Mouse (Mus musculus) intestine, embryonic 16.5 days (tissue): ENCODE data around the gene Vrk2. TPM values are rescaled to one million over a fixed set of nuclear protein-coding genes. Genes with fewer than 3 reads are reported as not detected.
A peak's percentile ranks its signal among the peaks of the same experiment; 100 is the strongest.

ENCODE experiments used
- ATAC-seq: fragments of 200-750 bp; cut with Nextera tagmentation; 2 replicates; pipeline ENCODE4 v1.8.0; 2017; ENCODE audit warnings: moderate TSS enrichment, moderate library complexity
- H3K27ac ChIP-seq: fragments of 300-500 bp; sonication (generic); 2 replicates; pipeline ENCODE4 v1.5.1; 2014; ENCODE audit warnings: mild to moderate bottlenecking, low read length
- H3K27me3 ChIP-seq: fragments of 300-500 bp; sonication (generic); replicated peaks from 2 replicates; pipeline ENCODE4 v1.6.1; 2014; ENCODE audit warnings: low read length, control low read depth, mixed read lengths; ENCODE audit not compliant: control insufficient read depth, insufficient read depth
- H3K36me3 ChIP-seq: fragments of 300-500 bp; sonication (generic); 2 replicates; pipeline ENCODE4 v1.6.1; 2014; ENCODE audit warnings: low read length, control low read depth; ENCODE audit not compliant: control insufficient read depth, insufficient read depth
- H3K4me1 ChIP-seq: fragments of 300-500 bp; sonication (generic); 2 replicates; pipeline ENCODE4 v1.6.1; 2014; ENCODE audit warnings: low read length, control low read depth, mixed read lengths; ENCODE audit not compliant: control insufficient read depth, insufficient read depth
- H3K4me2 ChIP-seq: fragments of 300-500 bp; sonication (generic); 2 replicates; pipeline ENCODE4 v1.6.1; 2014; ENCODE audit warnings: low read depth, low read length, control low read depth
- H3K4me3 ChIP-seq: fragments of 300-500 bp; sonication (generic); 2 replicates; pipeline ENCODE4 v1.5.1; 2014; ENCODE audit warnings: mild to moderate bottlenecking, low read length
- H3K9ac ChIP-seq: fragments of 300-500 bp; sonication (generic); 2 replicates; pipeline ENCODE4 v1.6.1; 2014; ENCODE audit warnings: low read depth, low read length
- H3K9me3 ChIP-seq: fragments of 300-500 bp; sonication (generic); 2 replicates; pipeline ENCODE4 v1.6.1; 2016; ENCODE audit warnings: low read length, control low read depth; ENCODE audit not compliant: control insufficient read depth
- WGBS: fragments of 180-500 bp; shearing (Covaris S2); extraction: QIAGEN DNeasy Blood & Tissue Kit; methylation state at CpG from one replicate; pipeline ENCODE4 v1.1.7; 2014; 5-methylcytosine and 5-hydroxymethylcytosine counted together
- polyA plus RNA-seq: library from polyadenylated mRNA; unstranded; fragments of >200 nt; fragmentation: Nextera tagmentation; extraction: Ambion mirVana; gene quantifications from 2 replicates; pipeline ENCODE4 v1.2.1, GENCODE M21; 2015

Gene Vrk2
- polyA plus RNA-seq, 1 experiment from 2014 or later = 22.1 TPM

GRCm38 (mm10) chr11:26513683-26514082 is 80.1 kb downstream of the Vrk2 start:
- no peak for ATAC-seq

GRCm38 (mm10) chr11:26495951-26496350 is 97.8 kb downstream of the Vrk2 start:
- H3K27ac ChIP-seq = no peak overlapping the region
- no peak for ATAC-seq
- H3K4me2 ChIP-seq = no peak overlapping the region
- no peaks in the 10 kb centered on the region for H3K9me3 ChIP-seq
- no peaks in the 10 kb centered on the region for H3K27me3 ChIP-seq
- no peak overlapping the region for H3K9ac ChIP-seq
- no peaks in the 10 kb centered on the region for H3K36me3 ChIP-seq
- WGBS = 86% methylated on average over 5 of the region's 5 CpGs
- no peaks in the 10 kb centered on the region for H3K4me1 ChIP-seq
- H3K4me3 ChIP-seq = no peak overlapping the region

More at GRCm38 (mm10) chr11:26513683-26514082, 80.1 kb downstream of the Vrk2 start:
- Histone ChIP-seq H3K9me3 (no peaks in the 10 kb centered on the region), H3K27me3 (no peaks in the 10 kb centered on the region), H3K27ac (no peak overlapping the region), H3K36me3 (no peaks in the 10 kb centered on the region), H3K4me3 (no peak overlapping the region), H3K9ac (no peak overlapping the region), H3K4me1 (no peaks in the 10 kb centered on the region), H3K4me2 (no peak overlapping the region)

GRCm38 (mm10) chr11:26489761-26490466 is 103.9 kb downstream of the Vrk2 start:
- H3K9ac ChIP-seq = no peak overlapping the region
- 0 out of 2 replicates have a peak, but pooled peaks cover 2% of the 10 kb centered on the region for H3K4me1 ChIP-seq
- H3K9me3 ChIP-seq = no peaks in the 10 kb centered on the region
- no peaks in the 10 kb centered on the region for H3K36me3 ChIP-seq
- peak; percentile 80 for ATAC-seq
- H3K27me3 ChIP-seq = no peaks in the 10 kb centered on the region
- no peak overlapping the region for H3K4me2 ChIP-seq
- WGBS = 31% methylated on average over 12 of the region's 12 CpGs
- H3K4me3 ChIP-seq = no peak overlapping the region
- H3K27ac ChIP-seq = 0 out of 2 replicates have a peak overlapping the region, but pooled peaks have one; percentile 7

- ATAC-seq = no peak
- Histone ChIP-seq H3K4me1 (no peaks in the 10 kb centered on the region), H3K4me3 (no peak overlapping the region), H3K9me3 (no peaks in the 10 kb centered on the region), H3K27me3 (no peaks in the 10 kb centered on the region), H3K27ac (no peak overlapping the region), H3K36me3 (no peaks in the 10 kb centered on the region), H3K4me2 (no peak overlapping the region), H3K9ac (no peak overlapping the region)
- 85% methylated on average over 3 of the region's 3 CpGs for WGBS
These were observed 112.0 kb downstream of the Vrk2 start for GRCm38 (mm10) chr11:26481691-26482242.

GRCm38 (mm10) chr11:26477037-26477739 is 116.6 kb downstream of the Vrk2 start:
- WGBS = 83% methylated on average over 6 of the region's 6 CpGs
- Histone ChIP-seq H3K36me3 (peaks cover 3% of the 10 kb centered on the region; the same call in 1 of the 2 replicates), H3K9me3 (no peaks in the 10 kb centered on the region), H3K4me1 (no peaks in the 10 kb centered on the region), H3K4me3 (no peak overlapping the region), H3K4me2 (no peak overlapping the region), H3K27me3 (no peaks in the 10 kb centered on the region), H3K9ac (no peak overlapping the region), H3K27ac (no peak overlapping the region)
- no peak for ATAC-seq

GRCm38 (mm10) chr11:26454081-26454480 is 139.7 kb downstream of the Vrk2 start:
- no peaks in the 10 kb centered on the region for H3K27me3 ChIP-seq
- WGBS = 87% methylated on average over 4 of the region's 4 CpGs
- no peak overlapping the region for H3K9ac ChIP-seq
- H3K36me3 ChIP-seq = no peaks in the 10 kb centered on the region
- H3K4me1 ChIP-seq = no peaks in the 10 kb centered on the region
- H3K4me3 ChIP-seq = no peak overlapping the region
- H3K27ac ChIP-seq = no peak overlapping the region
- H3K9me3 ChIP-seq = no peaks in the 10 kb centered on the region
- no peak for ATAC-seq
- no peak overlapping the region for H3K4me2 ChIP-seq

GRCm38 (mm10) chr11:26452693-26453092 is 141.1 kb downstream of the Vrk2 start:
- no peaks in the 10 kb centered on the region for H3K27me3 ChIP-seq
- no peaks in the 10 kb centered on the region for H3K36me3 ChIP-seq
- 87% methylated on average over 4 of the region's 4 CpGs for WGBS
- no peaks in the 10 kb centered on the region for H3K4me1 ChIP-seq
- H3K4me2 ChIP-seq = no peak overlapping the region
- H3K9ac ChIP-seq = no peak overlapping the region
- H3K27ac ChIP-seq = no peak overlapping the region
- H3K4me3 ChIP-seq = no peak overlapping the region
- no peak for ATAC-seq
- H3K9me3 ChIP-seq = no peaks in the 10 kb centered on the region

- H3K4me1 ChIP-seq = no peaks in the 10 kb centered on the region
- no peak overlapping the region for H3K4me2 ChIP-seq
- no peak overlapping the region for H3K27ac ChIP-seq
- ATAC-seq = no peak
- H3K9ac ChIP-seq = no peak overlapping the region
- no peaks in the 10 kb centered on the region for H3K9me3 ChIP-seq
- 95% methylated on average over 2 of the region's 2 CpGs for WGBS
- H3K36me3 ChIP-seq = no peaks in the 10 kb centered on the region
- H3K27me3 ChIP-seq = no peaks in the 10 kb centered on the region
- no peak overlapping the region for H3K4me3 ChIP-seq
These were observed 142.6 kb downstream of the Vrk2 start for GRCm38 (mm10) chr11:26451228-26451627.

- Histone ChIP-seq H3K27me3 (no peaks in the 10 kb centered on the region), H3K9ac (no peak overlapping the region), H3K36me3 (no peaks in the 10 kb centered on the region), H3K27ac (no peak overlapping the region), H3K4me2 (no peak overlapping the region), H3K4me1 (no peaks in the 10 kb centered on the region), H3K9me3 (no peaks in the 10 kb centered on the region), H3K4me3 (no peak overlapping the region)
- ATAC-seq = no peak
- 95% methylated on average over 1 of the region's 1 CpGs for WGBS
These were observed 143.2 kb downstream of the Vrk2 start for GRCm38 (mm10) chr11:26450636-26451035.
